Mouse (Mus musculus) hindbrain, postnatal 0 days (tissue): Measurements from ENCODE around the gene Kdm5c. TPM values are rescaled to one million over a fixed set of nuclear protein-coding genes. Genes with fewer than 3 reads are reported as not detected.

Experiments used
- ATAC-seq: fragments of 200-750 bp; cut with Nextera tagmentation; 2 replicates; pipeline ENCODE4 v1.8.0; 2017; ENCODE audit warnings: mild to moderate bottlenecking, moderate TSS enrichment, moderate library complexity
- DNase-seq: peaks from one replicate; pipeline ENCODE4 v3.0.0-alpha.2; 2015; ENCODE audit warnings: low spot score
- H3K27ac ChIP-seq: fragments of 300-500 bp; sonication (generic); 2 replicates; pipeline ENCODE4 v1.5.1; 2014; ENCODE audit warnings: mild to moderate bottlenecking
- H3K27me3 ChIP-seq: fragments of 300-500 bp; sonication (generic); 2 replicates; pipeline ENCODE4 v1.6.1; 2014; ENCODE audit warnings: low read length, mixed read lengths; ENCODE audit not compliant: insufficient read depth
- H3K36me3 ChIP-seq: fragments of 300-500 bp; sonication (generic); 2 replicates; pipeline ENCODE4 v1.6.1; 2014; ENCODE audit warnings: low read length, mixed read lengths; ENCODE audit not compliant: insufficient read depth
- H3K4me1 ChIP-seq: fragments of 300-500 bp; sonication (generic); 2 replicates; pipeline ENCODE4 v1.6.1; 2014; ENCODE audit warnings: antibody characterized with exemption, low read length, mixed read lengths; ENCODE audit not compliant: insufficient read depth
- H3K4me2 ChIP-seq: fragments of 300-500 bp; sonication (generic); 2 replicates; pipeline ENCODE4 v1.6.1; 2014; ENCODE audit warnings: low read depth, mild to moderate bottlenecking, low read length, moderate library complexity, mixed read lengths
- H3K4me3 ChIP-seq: fragments of 300-500 bp; sonication (generic); 2 replicates; pipeline ENCODE4 v1.5.1; 2014; ENCODE audit warnings: low read length
- H3K9ac ChIP-seq: fragments of 300-500 bp; sonication (generic); replicated peaks from 2 replicates; pipeline ENCODE4 v1.6.1; 2014; ENCODE audit warnings: mild to moderate bottlenecking, low read length, moderate library complexity, mixed read lengths
- H3K9me3 ChIP-seq: fragments of 300-500 bp; sonication (generic); 2 replicates; pipeline ENCODE4 v1.6.1; 2016; ENCODE audit warnings: low read length, mixed read lengths
- CTCF ChIP-seq: IDR thresholded peaks from 2 replicates; pipeline ENCODE4 v1.5.1; 2016; ENCODE audit warnings: antibody characterized with exemption, control low read depth, low read depth
- WGBS: fragments of 180-500 bp; shearing (Covaris S2); extraction: QIAGEN DNeasy Blood & Tissue Kit; methylation state at CpG from one replicate; pipeline ENCODE4 v1.1.7; 2014; 5-methylcytosine and 5-hydroxymethylcytosine counted together
- polyA plus RNA-seq: library from polyadenylated mRNA; unstranded; fragments of >200 nt; fragmentation: Nextera tagmentation; extraction: Ambion mirVana; gene quantifications from 2 replicates; pipeline ENCODE4 v1.2.1, GENCODE M21; 2015
- total RNA-seq: library from RNA; depleted of rRNA; stranded (reverse); fragments of >200 nt; gene quantifications from 2 replicates; pipeline ENCODE4 v1.2.3, GENCODE M21; 2014; rRNA removed

Gene Kdm5c
- total and polyA plus RNA-seq, 2 experiments from 2014 or later: 24.5 to 55.6 TPM

- DNase-seq (peak; percentile 7), ATAC-seq (no peak)
- no peaks in the 10 kb centered on the region for H3K9me3 ChIP-seq
- no peak for TF ChIP-seq CTCF
- no peak overlapping the region for H3K27ac ChIP-seq
- 38% methylated on average over 2 of the region's 2 CpGs for WGBS
- no peaks in the 10 kb centered on the region for H3K4me1 ChIP-seq
- H3K4me3 ChIP-seq: no peak overlapping the region
- no peak overlapping the region for H3K9ac ChIP-seq
- H3K4me2 ChIP-seq: no peak overlapping the region
- no peaks in the 10 kb centered on the region for H3K36me3 ChIP-seq
- peaks cover 3% of the 10 kb centered on the region; the same call in 1 of the 2 replicates for H3K27me3 ChIP-seq
Measured at GRCm38 (mm10) chrX:152322776-152323175, 90.0 kb downstream of the Kdm5c start.

GRCm38 (mm10) chrX:152323584-152323983 is 90.8 kb downstream of the Kdm5c start:
- DNase-seq (no peak), ATAC-seq (no peak)
- Histone ChIP-seq H3K27me3 (peaks cover 3% of the 10 kb centered on the region; the same call in 1 of the 2 replicates), H3K9ac (no peak overlapping the region), H3K4me1 (no peaks in the 10 kb centered on the region), H3K4me2 (no peak overlapping the region), H3K36me3 (no peaks in the 10 kb centered on the region), H3K27ac (no peak overlapping the region), H3K4me3 (no peak overlapping the region), H3K9me3 (no peaks in the 10 kb centered on the region)
- 97% methylated on average over 1 of the region's 1 CpGs for WGBS
- no peak for TF ChIP-seq CTCF

Other genes with a start within 250 kb of the Kdm5c start
- 50.6 and 71.7 TPM in 2 replicates for gene Hsd17b10, start 231.2 kb upstream of the Kdm5c start, total RNA-seq
- 106 and 112 TPM in 2 replicates for gene Hsd17b10, start 231.2 kb upstream of the Kdm5c start, polyA plus RNA-seq
- gene Ribc1, start 216.7 kb upstream of the Kdm5c start, total RNA-seq: 0.18 and 0.47 TPM in 2 replicates
- 1.1 and 1.4 TPM in 2 replicates for gene Ribc1, start 216.7 kb upstream of the Kdm5c start, polyA plus RNA-seq
- gene Smc1a, start 216.6 kb upstream of the Kdm5c start, total RNA-seq: 22.5 and 29.8 TPM in 2 replicates
- gene Smc1a, start 216.6 kb upstream of the Kdm5c start, polyA plus RNA-seq: 51.9 and 55.8 TPM in 2 replicates
- 27.3 and 30.0 TPM in 2 replicates for gene Iqsec2, start 88.8 kb upstream of the Kdm5c start, total RNA-seq
- 9.5 and 9.7 TPM in 2 replicates for gene Iqsec2, start 88.8 kb upstream of the Kdm5c start, polyA plus RNA-seq
- 6.8 and 21.7 TPM in 2 replicates for gene Kantr, start 94.5 kb downstream of the Kdm5c start, total RNA-seq
- 21.3 and 22.7 TPM in 2 replicates for gene Kantr, start 94.5 kb downstream of the Kdm5c start, polyA plus RNA-seq
- gene Tspyl2, start 109.4 kb downstream of the Kdm5c start, total RNA-seq: 21.3 and 27.4 TPM in 2 replicates
- gene Tspyl2, start 109.4 kb downstream of the Kdm5c start, polyA plus RNA-seq: 46.4 and 52.0 TPM in 2 replicates
- 28.6 and 30.1 TPM in 2 replicates for gene Gpr173, start 135.7 kb downstream of the Kdm5c start, total RNA-seq
- gene Gpr173, start 135.7 kb downstream of the Kdm5c start, polyA plus RNA-seq: 5.4 and 6.8 TPM in 2 replicates